Mouse (Mus musculus): ENCODE measurements around the gene Oprm1. TPM values are rescaled to one million over a fixed set of nuclear protein-coding genes. Genes with fewer than 3 reads are reported as not detected.

Gene Oprm1
- polyA plus RNA-seq, 1 experiment from 2014 or later = 2.0 TPM

- Histone ChIP-seq H3K36me3 (no peaks in the 10 kb centered on the region), H3K9ac (replicated peaks) (no peak overlapping the region), H3K27me3 (no peaks in the 10 kb centered on the region), H3K4me1 (no peaks in the 10 kb centered on the region), H3K4me3 (no peak overlapping the region), H3K27ac (replicated peaks) (no peak overlapping the region), H3K9me3 (no peaks in the 10 kb centered on the region), H3K4me2 (replicated peaks) (no peak overlapping the region)
- no peak for ATAC-seq (replicated peaks)
These were observed 196.2 kb downstream of the Oprm1 start for GRCm38 (mm10) chr10:6954533-6954932.

- H3K36me3 ChIP-seq = no peaks in the 10 kb centered on the region
- no peaks in the 10 kb centered on the region for H3K4me1 ChIP-seq
- H3K4me2 ChIP-seq (replicated peaks) = no peak overlapping the region
- no peak overlapping the region for H3K9ac ChIP-seq (replicated peaks)
- ATAC-seq (replicated peaks) = no peak
- H3K27ac ChIP-seq (replicated peaks) = no peak overlapping the region
- no peak overlapping the region for H3K4me3 ChIP-seq
- no peaks in the 10 kb centered on the region for H3K9me3 ChIP-seq
- WGBS = 91% methylated on average over 2 of the region's 2 CpGs
- no peaks in the 10 kb centered on the region for H3K27me3 ChIP-seq
These were observed 198.1 kb downstream of the Oprm1 start for GRCm38 (mm10) chr10:6956357-6956756.

GRCm38 (mm10) chr10:6958791-6959190 lies 200.5 kb downstream of the Oprm1 start:
- 81% methylated on average over 5 of the region's 5 CpGs for WGBS
- Histone ChIP-seq H3K4me1 (no peaks in the 10 kb centered on the region), H3K4me3 (no peak overlapping the region), H3K9me3 (no peaks in the 10 kb centered on the region), H3K9ac (replicated peaks) (no peak overlapping the region), H3K36me3 (no peaks in the 10 kb centered on the region), H3K27me3 (no peaks in the 10 kb centered on the region), H3K27ac (replicated peaks) (no peak overlapping the region), H3K4me2 (replicated peaks) (no peak overlapping the region)
- no peak for ATAC-seq (replicated peaks)

- Histone ChIP-seq H3K4me3 (no peak overlapping the region), H3K9me3 (no peaks in the 10 kb centered on the region), H3K36me3 (no peaks in the 10 kb centered on the region), H3K9ac (replicated peaks) (no peak overlapping the region), H3K27ac (replicated peaks) (no peak overlapping the region), H3K4me2 (replicated peaks) (no peak overlapping the region), H3K4me1 (no peaks in the 10 kb centered on the region), H3K27me3 (no peaks in the 10 kb centered on the region)
- no peak for ATAC-seq (replicated peaks)
- 77% methylated on average over 8 of the region's 8 CpGs for WGBS
These were observed 209.4 kb downstream of the Oprm1 start for GRCm38 (mm10) chr10:6967588-6968242.

GRCm38 (mm10) chr10:6968334-6968733 lies 210.0 kb downstream of the Oprm1 start:
- H3K4me3 ChIP-seq = no peak overlapping the region
- no peak overlapping the region for H3K9ac ChIP-seq (replicated peaks)
- H3K9me3 ChIP-seq = no peaks in the 10 kb centered on the region
- H3K27ac ChIP-seq (replicated peaks) = no peak overlapping the region
- no peaks in the 10 kb centered on the region for H3K27me3 ChIP-seq
- no peak overlapping the region for H3K4me2 ChIP-seq (replicated peaks)
- 78% methylated on average over 1 of the region's 1 CpGs for WGBS
- no peaks in the 10 kb centered on the region for H3K36me3 ChIP-seq
- no peaks in the 10 kb centered on the region for H3K4me1 ChIP-seq
- no peak for ATAC-seq (replicated peaks)

GRCm38 (mm10) chr10:6977843-6978242 lies 219.5 kb downstream of the Oprm1 start:
- H3K27me3 ChIP-seq = no peaks in the 10 kb centered on the region
- H3K36me3 ChIP-seq = no peaks in the 10 kb centered on the region
- no peak overlapping the region for H3K9ac ChIP-seq (replicated peaks)
- no peak overlapping the region for H3K27ac ChIP-seq (replicated peaks)
- H3K4me3 ChIP-seq = no peak overlapping the region
- ATAC-seq (replicated peaks) = no peak
- no peak overlapping the region for H3K4me2 ChIP-seq (replicated peaks)
- H3K4me1 ChIP-seq = peaks cover 8% of the 10 kb centered on the region; the same call in 1 of the 2 replicates
- H3K9me3 ChIP-seq = no peaks in the 10 kb centered on the region
- 62% methylated on average over 2 of the region's 2 CpGs for WGBS

- peaks cover 8% of the 10 kb centered on the region; the same call in 1 of the 2 replicates for H3K4me1 ChIP-seq
- H3K27ac ChIP-seq (replicated peaks) = no peak overlapping the region
- H3K4me3 ChIP-seq = no peak overlapping the region
- H3K27me3 ChIP-seq = no peaks in the 10 kb centered on the region
- ATAC-seq (replicated peaks) = peak; percentile 5; the same call in 1 of the 2 replicates
- 92% methylated on average over 1 of the region's 1 CpGs for WGBS
- H3K9me3 ChIP-seq = no peaks in the 10 kb centered on the region
- H3K36me3 ChIP-seq = no peaks in the 10 kb centered on the region
- H3K4me2 ChIP-seq (replicated peaks) = no peak overlapping the region
- no peak overlapping the region for H3K9ac ChIP-seq (replicated peaks)
These were observed 220.4 kb downstream of the Oprm1 start for GRCm38 (mm10) chr10:6978733-6979132.

- H3K9ac ChIP-seq (replicated peaks) = no peak overlapping the region
- H3K27ac ChIP-seq (replicated peaks) = 0 out of 2 replicates have a peak overlapping the region, but pooled peaks have one; percentile 33
- H3K4me2 ChIP-seq (replicated peaks) = peak overlapping the region; percentile 40
- H3K9me3 ChIP-seq = no peaks in the 10 kb centered on the region
- H3K36me3 ChIP-seq = no peaks in the 10 kb centered on the region
- 48% methylated on average over 7 of the region's 7 CpGs for WGBS
- H3K4me3 ChIP-seq = peak overlapping the region; percentile 31
- no peaks in the 10 kb centered on the region for H3K27me3 ChIP-seq
- ATAC-seq (replicated peaks) = peak; percentile 51
- H3K4me1 ChIP-seq = peaks cover 8% of the 10 kb centered on the region; the same call in 1 of the 2 replicates
These were observed 220.9 kb downstream of the Oprm1 start for GRCm38 (mm10) chr10:6979216-6979615.

- WGBS = 28% methylated on average over 8 of the region's 8 CpGs
- H3K4me1 ChIP-seq = peaks cover 8% of the 10 kb centered on the region; the same call in 1 of the 2 replicates
- H3K27me3 ChIP-seq = no peaks in the 10 kb centered on the region
- H3K9ac ChIP-seq (replicated peaks) = peak overlapping the region; percentile 14
- H3K9me3 ChIP-seq = no peaks in the 10 kb centered on the region
- H3K4me3 ChIP-seq = peak overlapping the region; percentile 31
- no peaks in the 10 kb centered on the region for H3K36me3 ChIP-seq
- peak; percentile 49 for ATAC-seq (replicated peaks)
- peak overlapping the region; percentile 42; the same call in 1 of the 2 replicates for H3K27ac ChIP-seq (replicated peaks)
- H3K4me2 ChIP-seq (replicated peaks) = peak overlapping the region; percentile 40
These were observed 221.5 kb downstream of the Oprm1 start for GRCm38 (mm10) chr10:6979789-6980188.

GRCm38 (mm10) chr10:6980236-6980635 lies 221.9 kb downstream of the Oprm1 start:
- Histone ChIP-seq H3K27me3 (no peaks in the 10 kb centered on the region), H3K9ac (replicated peaks) (peak overlapping the region; percentile 14), H3K36me3 (no peaks in the 10 kb centered on the region), H3K4me1 (peaks cover 8% of the 10 kb centered on the region; the same call in 1 of the 2 replicates), H3K4me3 (peak overlapping the region; percentile 31), H3K4me2 (replicated peaks) (peak overlapping the region; percentile 40), H3K27ac (replicated peaks) (peak overlapping the region; percentile 42; the same call in 1 of the 2 replicates), H3K9me3 (no peaks in the 10 kb centered on the region)
- peak; percentile 44 for ATAC-seq (replicated peaks)
- 3% methylated on average over 6 of the region's 6 CpGs for WGBS

- peaks cover 8% of the 10 kb centered on the region; the same call in 1 of the 2 replicates for H3K4me1 ChIP-seq
- H3K9me3 ChIP-seq = no peaks in the 10 kb centered on the region
- no peak overlapping the region for H3K4me2 ChIP-seq (replicated peaks)
- no peak for ATAC-seq (replicated peaks)
- H3K27me3 ChIP-seq = no peaks in the 10 kb centered on the region
- H3K36me3 ChIP-seq = no peaks in the 10 kb centered on the region
- H3K4me3 ChIP-seq = no peak overlapping the region
- no peak overlapping the region for H3K9ac ChIP-seq (replicated peaks)
- 84% methylated on average over 2 of the region's 2 CpGs for WGBS
- no peak overlapping the region for H3K27ac ChIP-seq (replicated peaks)
These were observed 224.4 kb downstream of the Oprm1 start for GRCm38 (mm10) chr10:6982751-6983151.

- no peak overlapping the region for H3K27ac ChIP-seq (replicated peaks)
- H3K36me3 ChIP-seq = no peaks in the 10 kb centered on the region
- H3K4me3 ChIP-seq = no peak overlapping the region
- no peaks in the 10 kb centered on the region for H3K9me3 ChIP-seq
- no peaks in the 10 kb centered on the region for H3K27me3 ChIP-seq
- no peak for ATAC-seq (replicated peaks)
- H3K4me1 ChIP-seq = peaks cover 8% of the 10 kb centered on the region; the same call in 1 of the 2 replicates
- no peak overlapping the region for H3K9ac ChIP-seq (replicated peaks)
- H3K4me2 ChIP-seq (replicated peaks) = no peak overlapping the region
- 95% methylated on average over 2 of the region's 2 CpGs for WGBS
These were observed 225.1 kb downstream of the Oprm1 start for GRCm38 (mm10) chr10:6983431-6983830.

- WGBS = 89% methylated on average over 4 of the region's 4 CpGs
- Histone ChIP-seq H3K36me3 (no peaks in the 10 kb centered on the region), H3K27ac (replicated peaks) (no peak overlapping the region), H3K9ac (replicated peaks) (no peak overlapping the region), H3K4me1 (no peaks in the 10 kb centered on the region), H3K4me2 (replicated peaks) (no peak overlapping the region), H3K9me3 (no peaks in the 10 kb centered on the region), H3K4me3 (no peak overlapping the region), H3K27me3 (no peaks in the 10 kb centered on the region)
- no peak for ATAC-seq (replicated peaks)
These were observed 227.9 kb downstream of the Oprm1 start for GRCm38 (mm10) chr10:6986246-6986645.
